Mouse (Mus musculus): ENCODE measurements around the gene Odf3. TPM values are rescaled to one million over a fixed set of nuclear protein-coding genes. Genes with fewer than 3 reads are reported as not detected.
"Not testable (repeated sequence)": the region's sequence is repeated elsewhere in the genome, so short reads cannot be mapped to it uniquely, and the experiment has no call there.

Odf3 gene
- polyA plus RNA-seq, 1 experiment: not detected

- TF ChIP-seq CTCF (IDR thresholded peaks at IDR 0.05; ENCODE audit: low read depth, low read length): no peak
- TF ChIP-seq POLR2A (IDR thresholded peaks at IDR 0.05; ENCODE audit: borderline replicate concordance, low read depth, low read length): no peak
- Histone ChIP-seq H3K4me3 (ENCODE audit: insufficient read depth, low read length) (peak overlapping the region; percentile 19), H3K27ac (ENCODE audit: insufficient read depth, low read depth, low read length) (peak overlapping the region; percentile 26)
Measured at GRCm38 (mm10) chr7:140879355-140879754, 31.8 kb downstream of the Odf3 start.

GRCm38 (mm10) chr7:140880419-140880818, 32.8 kb downstream of the Odf3 start:
- no peak overlapping the region for H3K27ac ChIP-seq (ENCODE audit: insufficient read depth, low read depth, low read length)
- TF ChIP-seq CTCF (IDR thresholded peaks at IDR 0.05; ENCODE audit: low read depth, low read length) (no peak), POLR2A (IDR thresholded peaks at IDR 0.05; ENCODE audit: borderline replicate concordance, low read depth, low read length) (no peak)
- H3K4me1 ChIP-seq (ENCODE audit: control insufficient read depth, insufficient read depth, low read length): peaks cover 48% of the 10 kb centered on the region
- peak overlapping the region; percentile 5; the same call in 1 of the 2 replicates for H3K4me3 ChIP-seq (ENCODE audit: insufficient read depth, low read length)

More at GRCm38 (mm10) chr7:140879355-140879754, 31.8 kb downstream of the Odf3 start:
- H3K4me1 ChIP-seq (ENCODE audit: control insufficient read depth, insufficient read depth, low read length): peaks cover 55% of the 10 kb centered on the region

- no peak for TF ChIP-seq CTCF (IDR thresholded peaks at IDR 0.05; ENCODE audit: low read depth, low read length)
- TF ChIP-seq POLR2A (IDR thresholded peaks at IDR 0.05; ENCODE audit: borderline replicate concordance, low read depth, low read length): no peak
- H3K4me1 ChIP-seq (ENCODE audit: control insufficient read depth, insufficient read depth, low read length): peaks cover 44% of the 10 kb centered on the region
- H3K27ac ChIP-seq (ENCODE audit: insufficient read depth, low read depth, low read length): peak overlapping the region; percentile 20; the same call in 1 of the 2 replicates
- peak overlapping the region; percentile 84 for H3K4me3 ChIP-seq (ENCODE audit: insufficient read depth, low read length)
Measured at GRCm38 (mm10) chr7:140880865-140881515, 33.4 kb downstream of the Odf3 start.

- Histone ChIP-seq H3K27ac (ENCODE audit: insufficient read depth, low read depth, low read length) (peak within 1 kb of the TSS; percentile 84), H3K4me3 (ENCODE audit: insufficient read depth, low read length) (peak within 1 kb of the TSS; percentile 84), H3K4me1 (ENCODE audit: control insufficient read depth, insufficient read depth, low read length) (peaks cover 35% of the 10 kb centered on the region)
- TF ChIP-seq POLR2A (IDR thresholded peaks at IDR 0.05; ENCODE audit: borderline replicate concordance, low read depth, low read length): no peak
- no peak for TF ChIP-seq CTCF (IDR thresholded peaks at IDR 0.05; ENCODE audit: low read depth, low read length)
Measured at GRCm38 (mm10) chr7:140881696-140882468, 34.3 kb downstream of the Odf3 start, which contains the start of the genes Psmd13 and Sirt3. Psmd13 (plus strand) TSS chr7:140881968. Sirt3 (minus strand) TSS chr7:140882309.

GRCm38 (mm10) chr7:140882469-140882803, 34.8 kb downstream of the Odf3 start:
- H3K4me3 ChIP-seq (ENCODE audit: insufficient read depth, low read length): peak overlapping the region; percentile 84
- H3K27ac ChIP-seq (ENCODE audit: insufficient read depth, low read depth, low read length): peak overlapping the region; percentile 33; the same call in 1 of the 2 replicates
- TF ChIP-seq POLR2A (IDR thresholded peaks at IDR 0.05; ENCODE audit: borderline replicate concordance, low read depth, low read length) (no peak), CTCF (IDR thresholded peaks at IDR 0.05; ENCODE audit: low read depth, low read length) (no peak)
- peaks cover 30% of the 10 kb centered on the region for H3K4me1 ChIP-seq (ENCODE audit: control insufficient read depth, insufficient read depth, low read length)

GRCm38 (mm10) chr7:140890636-140891035, 43.0 kb downstream of the Odf3 start:
- not testable (repeated sequence) for H3K4me3 ChIP-seq (ENCODE audit: insufficient read depth, low read length); H3K27ac ChIP-seq (ENCODE audit: insufficient read depth, low read depth, low read length); H3K4me1 ChIP-seq (ENCODE audit: control insufficient read depth, insufficient read depth, low read length)

GRCm38 (mm10) chr7:140894031-140894430, 46.4 kb downstream of the Odf3 start:
- TF ChIP-seq CTCF (IDR thresholded peaks at IDR 0.05; ENCODE audit: low read depth, low read length): no peak
- no peak for TF ChIP-seq POLR2A (IDR thresholded peaks at IDR 0.05; ENCODE audit: borderline replicate concordance, low read depth, low read length)
- Histone ChIP-seq H3K4me3 (ENCODE audit: insufficient read depth, low read length) (no peak overlapping the region), H3K27ac (ENCODE audit: insufficient read depth, low read depth, low read length) (no peak overlapping the region), H3K4me1 (ENCODE audit: control insufficient read depth, insufficient read depth, low read length) (no peaks in the 10 kb centered on the region)

- H3K4me1 ChIP-seq (ENCODE audit: control insufficient read depth, insufficient read depth, low read length): no peaks in the 10 kb centered on the region
- no peak overlapping the region for H3K4me3 ChIP-seq (ENCODE audit: insufficient read depth, low read length)
- no peak overlapping the region for H3K27ac ChIP-seq (ENCODE audit: insufficient read depth, low read depth, low read length)
- TF ChIP-seq CTCF (IDR thresholded peaks at IDR 0.05; ENCODE audit: low read depth, low read length) (no peak), POLR2A (IDR thresholded peaks at IDR 0.05; ENCODE audit: borderline replicate concordance, low read depth, low read length) (no peak)
Measured at GRCm38 (mm10) chr7:140894611-140895010, 47.0 kb downstream of the Odf3 start.

GRCm38 (mm10) chr7:140897863-140898262, 50.3 kb downstream of the Odf3 start:
- Histone ChIP-seq H3K27ac (ENCODE audit: insufficient read depth, low read depth, low read length) (no peak overlapping the region), H3K4me3 (ENCODE audit: insufficient read depth, low read length) (no peak overlapping the region), H3K4me1 (ENCODE audit: control insufficient read depth, insufficient read depth, low read length) (no peaks in the 10 kb centered on the region)
- TF ChIP-seq CTCF (IDR thresholded peaks at IDR 0.05; ENCODE audit: low read depth, low read length) (no peak), POLR2A (IDR thresholded peaks at IDR 0.05; ENCODE audit: borderline replicate concordance, low read depth, low read length) (no peak)

- Histone ChIP-seq H3K27ac (ENCODE audit: insufficient read depth, low read depth, low read length) (no peak overlapping the region), H3K4me3 (ENCODE audit: insufficient read depth, low read length) (no peak overlapping the region), H3K4me1 (ENCODE audit: control insufficient read depth, insufficient read depth, low read length) (no peaks in the 10 kb centered on the region)
- no peak for TF ChIP-seq POLR2A (IDR thresholded peaks at IDR 0.05; ENCODE audit: borderline replicate concordance, low read depth, low read length)
- no peak for TF ChIP-seq CTCF (IDR thresholded peaks at IDR 0.05; ENCODE audit: low read depth, low read length)
Measured at GRCm38 (mm10) chr7:140899121-140899520, 51.5 kb downstream of the Odf3 start.

Data from bone marrow macrophage, adult 2 months (primary cell).